Mouse (Mus musculus) bone marrow, adult 2 months (tissue): ENCODE measurements at regions not wholly inside any gene's neighbourhood (a gene's known extent, or its start where the extent isn't known, plus 50 kb on each side); places are given as distances from the start of the nearest gene placed in this dataset.

Source experiments
- CTCF ChIP-seq: fragments of 200-500 bp; IDR thresholded peaks from 2 replicates; pipeline ENCODE4 v1.5.1; 2011; ENCODE audit warnings: low read length, control low read depth; ENCODE audit not compliant: control insufficient read depth, insufficient read depth
- POLR2A ChIP-seq: fragments of 200-500 bp; IDR thresholded peaks from 2 replicates; pipeline ENCODE4 v1.6.1; 2011; ENCODE audit warnings: low read depth, mild to moderate bottlenecking, control low read depth, low read length, borderline replicate concordance; ENCODE audit not compliant: control insufficient read depth

GRCm38 (mm10) chr10:99556353-99557036, 203.0 kb downstream of the Csl start:
- no peak for TF ChIP-seq CTCF
- TF ChIP-seq POLR2A, result no peak
